Mouse (Mus musculus) limb, embryonic 14.5 days (tissue): ENCODE measurements at regions not wholly inside any gene's neighbourhood (a gene's known extent, or its start where the extent isn't known, plus 50 kb on each side); places are given as distances from the start of the nearest gene placed in this dataset.

Experiments used
- ATAC-seq: fragments of 200-750 bp; cut with Nextera tagmentation; 2 replicates; pipeline ENCODE4 v1.8.0; 2017; ENCODE audit warnings: low read depth, moderate number of reproducible peaks, moderate TSS enrichment; ENCODE audit not compliant: low FRiP score
- DNase-seq: peaks from one replicate; pipeline ENCODE4 v3.0.0-alpha.2; 2015; ENCODE audit warnings: low spot score
- H3K27ac ChIP-seq: fragments of 300-500 bp; sonication (generic); replicated peaks from 2 replicates; pipeline ENCODE4 v1.5.1; 2014; ENCODE audit warnings: low read depth, mild to moderate bottlenecking, low read length, moderate library complexity, mixed read lengths
- H3K27me3 ChIP-seq: fragments of 300-500 bp; sonication (generic); 2 replicates; pipeline ENCODE4 v1.6.1; 2014; ENCODE audit warnings: low read length, mixed read lengths; ENCODE audit not compliant: control insufficient read depth, insufficient read depth
- H3K36me3 ChIP-seq: fragments of 300-500 bp; sonication (generic); 2 replicates; pipeline ENCODE4 v1.6.1; 2014; ENCODE audit warnings: mild to moderate bottlenecking, low read length, moderate library complexity, mixed read lengths; ENCODE audit not compliant: control insufficient read depth, insufficient read depth
- H3K4me1 ChIP-seq: fragments of 300-500 bp; sonication (generic); 2 replicates; pipeline ENCODE4 v1.6.1; 2014; ENCODE audit warnings: antibody characterized with exemption, low read length, mixed read lengths; ENCODE audit not compliant: control insufficient read depth, insufficient read depth
- H3K4me2 ChIP-seq: fragments of 300-500 bp; sonication (generic); replicated peaks from 2 replicates; pipeline ENCODE4 v1.6.1; 2014; ENCODE audit warnings: low read depth, mild to moderate bottlenecking, low read length, moderate library complexity; ENCODE audit not compliant: severe bottlenecking
- H3K4me3 ChIP-seq: fragments of 300-500 bp; sonication (generic); replicated peaks from 2 replicates; pipeline ENCODE4 v1.5.1; 2014; ENCODE audit warnings: low read length
- H3K9ac ChIP-seq: fragments of 300-500 bp; sonication (generic); 2 replicates; pipeline ENCODE4 v1.6.1; 2014; ENCODE audit warnings: mild to moderate bottlenecking, low read depth, low read length, moderate library complexity; ENCODE audit not compliant: severe bottlenecking
- H3K9me3 ChIP-seq: fragments of 300-500 bp; sonication (generic); 2 replicates; pipeline ENCODE4 v1.6.1; 2016; ENCODE audit warnings: low read length; ENCODE audit not compliant: control insufficient read depth
- POLR2A ChIP-seq: fragments of 200-500 bp; IDR thresholded peaks from 2 replicates; pipeline ENCODE4 v1.8.0; 2012; ENCODE audit warnings: inconsistent platforms, mild to moderate bottlenecking, moderate library complexity, borderline replicate concordance; ENCODE audit not compliant: insufficient read depth, insufficient read length; ENCODE audit errors: extremely low read depth
- WGBS: fragments of 180-500 bp; shearing (Covaris S2); extraction: QIAGEN DNeasy Blood & Tissue Kit; methylation state at CpG from one replicate; pipeline ENCODE4 v1.1.7; 2014; 5-methylcytosine and 5-hydroxymethylcytosine counted together

- no peak overlapping the region for H3K9ac ChIP-seq
- WGBS, result 89% methylated on average over 2 of the region's 2 CpGs
- no peak for DNase-seq
- H3K4me1 ChIP-seq, result no peaks in the 10 kb centered on the region
- TF ChIP-seq POLR2A, result no peak
- no peak overlapping the region for H3K27ac ChIP-seq
- H3K36me3 ChIP-seq, result no peaks in the 10 kb centered on the region
- no peak overlapping the region for H3K4me2 ChIP-seq
- H3K9me3 ChIP-seq, result no peaks in the 10 kb centered on the region
- no peak overlapping the region for H3K4me3 ChIP-seq
- ATAC-seq, result no peak
- H3K27me3 ChIP-seq, result no peaks in the 10 kb centered on the region
Observed at GRCm38 (mm10) chr10:66183069-66183468, 912.9 kb upstream of the Jmjd1c start.

- Histone ChIP-seq H3K9me3 (no peaks in the 10 kb centered on the region), H3K27ac (no peak overlapping the region), H3K36me3 (no peaks in the 10 kb centered on the region), H3K4me3 (no peak overlapping the region), H3K4me1 (no peaks in the 10 kb centered on the region), H3K4me2 (no peak overlapping the region), H3K27me3 (no peaks in the 10 kb centered on the region), H3K9ac (no peak overlapping the region)
- ATAC-seq (no peak), DNase-seq (peak; percentile 8)
- WGBS, result 0% methylated on average over 1 of the region's 1 CpGs
- TF ChIP-seq POLR2A, result no peak
Observed at GRCm38 (mm10) chr10:66187038-66187437, 908.9 kb upstream of the Jmjd1c start.

GRCm38 (mm10) chr10:66201115-66201514, 894.8 kb upstream of the Jmjd1c start:
- WGBS, result 67% methylated on average over 4 of the region's 4 CpGs
- H3K9ac ChIP-seq, result no peak overlapping the region
- H3K4me3 ChIP-seq, result no peak overlapping the region
- H3K9me3 ChIP-seq, result no peaks in the 10 kb centered on the region
- no peak overlapping the region for H3K4me2 ChIP-seq
- no peaks in the 10 kb centered on the region for H3K4me1 ChIP-seq
- no peak for DNase-seq
- no peak overlapping the region for H3K27ac ChIP-seq
- ATAC-seq, result no peak
- TF ChIP-seq POLR2A, result no peak
- H3K36me3 ChIP-seq, result no peaks in the 10 kb centered on the region
- H3K27me3 ChIP-seq, result no peaks in the 10 kb centered on the region

GRCm38 (mm10) chr10:66228123-66228522, 867.8 kb upstream of the Jmjd1c start:
- Histone ChIP-seq H3K4me3 (no peak overlapping the region), H3K4me1 (no peaks in the 10 kb centered on the region), H3K4me2 (no peak overlapping the region), H3K27ac (no peak overlapping the region), H3K9ac (no peak overlapping the region), H3K36me3 (no peaks in the 10 kb centered on the region), H3K9me3 (no peaks in the 10 kb centered on the region), H3K27me3 (no peaks in the 10 kb centered on the region)
- 38% methylated on average over 2 of the region's 2 CpGs for WGBS
- TF ChIP-seq POLR2A, result no peak
- DNase-seq, result no peak
- ATAC-seq, result no peak

- H3K9ac ChIP-seq, result no peak overlapping the region
- H3K27ac ChIP-seq, result no peak overlapping the region
- no peak for TF ChIP-seq POLR2A
- H3K4me1 ChIP-seq, result no peaks in the 10 kb centered on the region
- H3K36me3 ChIP-seq, result no peaks in the 10 kb centered on the region
- no peaks in the 10 kb centered on the region for H3K27me3 ChIP-seq
- ATAC-seq (no peak), DNase-seq (no peak)
- H3K4me3 ChIP-seq, result no peak overlapping the region
- no peaks in the 10 kb centered on the region for H3K9me3 ChIP-seq
- no peak overlapping the region for H3K4me2 ChIP-seq
- WGBS, result 65% methylated on average over 2 of the region's 2 CpGs
Observed at GRCm38 (mm10) chr10:66234370-66234916, 861.5 kb upstream of the Jmjd1c start.

GRCm38 (mm10) chr10:66256377-66256776, 839.5 kb upstream of the Jmjd1c start:
- no peak for TF ChIP-seq POLR2A
- H3K9ac ChIP-seq, result no peak overlapping the region
- no peak overlapping the region for H3K4me2 ChIP-seq
- no peak overlapping the region for H3K4me3 ChIP-seq
- 64% methylated on average over 5 of the region's 5 CpGs for WGBS
- H3K36me3 ChIP-seq, result no peaks in the 10 kb centered on the region
- no peaks in the 10 kb centered on the region for H3K9me3 ChIP-seq
- DNase-seq (no peak), ATAC-seq (no peak)
- H3K27me3 ChIP-seq, result no peaks in the 10 kb centered on the region
- no peak overlapping the region for H3K27ac ChIP-seq
- no peaks in the 10 kb centered on the region for H3K4me1 ChIP-seq
